Mouse (Mus musculus) mature B cell (primary cell): Measurements from ENCODE around the gene Gramd2.

Source experiments
- in situ Hi-C: fragments of 300-500 bp; cut with MboI; formaldehyde crosslinking; loops from 2 replicates; pipeline ENCODE4 v1.14.3; 2019

Gramd2 gene

DNA sequence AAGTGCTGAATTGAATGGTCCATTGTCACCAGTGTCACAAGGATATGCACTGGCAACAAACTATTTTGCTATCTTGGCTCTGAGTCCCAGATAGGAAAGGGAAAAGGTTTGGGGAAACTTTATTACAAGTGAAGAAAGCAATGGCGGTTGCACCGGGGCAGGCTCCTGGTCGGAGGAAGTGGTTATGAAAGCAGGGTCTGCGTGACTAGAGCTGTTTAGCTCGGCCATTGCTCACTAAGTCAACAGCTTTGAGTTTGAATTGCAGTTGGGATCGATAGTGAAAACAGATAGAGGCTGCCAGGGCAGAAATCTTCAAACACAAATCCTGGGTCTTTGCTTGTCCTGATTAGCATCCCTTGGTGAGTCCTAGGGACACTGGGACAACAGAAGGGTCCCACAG lies 12.0 kb upstream of the Gramd2 start:
- in situ Hi-C loops: no loop called here

DNA sequence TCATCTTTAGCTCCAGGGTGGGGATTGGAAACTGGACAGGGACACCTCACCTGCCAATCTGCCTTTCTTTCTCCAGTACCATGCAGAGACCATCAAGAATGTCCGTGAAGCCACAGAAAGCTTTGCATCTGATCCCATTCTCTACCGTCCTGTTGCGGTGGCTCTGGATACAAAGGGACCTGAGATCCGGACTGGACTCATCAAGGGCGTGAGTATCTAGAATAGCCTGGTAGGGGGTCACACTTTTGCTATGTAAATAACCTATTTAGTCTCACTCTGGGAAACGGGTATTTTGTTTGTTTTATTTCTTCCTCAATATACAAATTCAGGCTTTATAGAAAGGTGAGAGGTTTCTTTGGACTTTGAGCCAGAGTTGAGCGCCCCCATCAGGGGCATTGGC lies 11.5 kb upstream of the Gramd2 start:
- in situ Hi-C loops: no loop called here

DNA sequence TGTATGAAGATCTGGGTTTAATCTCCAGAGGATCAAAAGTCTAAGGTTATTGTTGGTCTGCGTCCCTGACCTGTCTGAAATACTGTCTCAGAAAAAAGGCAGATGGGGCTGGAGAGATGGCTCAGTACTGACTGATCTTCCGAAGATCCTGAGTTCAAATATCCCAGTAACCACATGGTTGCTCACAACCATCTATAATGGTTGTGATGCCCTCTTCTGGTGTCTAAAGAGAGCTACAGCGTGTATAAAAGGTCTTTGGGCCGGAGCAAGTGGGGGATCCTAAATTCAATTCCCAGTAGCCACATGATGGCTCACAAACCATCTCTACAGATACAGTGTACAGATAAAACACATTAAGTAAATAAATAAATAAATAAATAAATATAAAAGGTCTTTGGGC lies 10.8 kb upstream of the Gramd2 start:
- in situ Hi-C loops: no loop called here

DNA sequence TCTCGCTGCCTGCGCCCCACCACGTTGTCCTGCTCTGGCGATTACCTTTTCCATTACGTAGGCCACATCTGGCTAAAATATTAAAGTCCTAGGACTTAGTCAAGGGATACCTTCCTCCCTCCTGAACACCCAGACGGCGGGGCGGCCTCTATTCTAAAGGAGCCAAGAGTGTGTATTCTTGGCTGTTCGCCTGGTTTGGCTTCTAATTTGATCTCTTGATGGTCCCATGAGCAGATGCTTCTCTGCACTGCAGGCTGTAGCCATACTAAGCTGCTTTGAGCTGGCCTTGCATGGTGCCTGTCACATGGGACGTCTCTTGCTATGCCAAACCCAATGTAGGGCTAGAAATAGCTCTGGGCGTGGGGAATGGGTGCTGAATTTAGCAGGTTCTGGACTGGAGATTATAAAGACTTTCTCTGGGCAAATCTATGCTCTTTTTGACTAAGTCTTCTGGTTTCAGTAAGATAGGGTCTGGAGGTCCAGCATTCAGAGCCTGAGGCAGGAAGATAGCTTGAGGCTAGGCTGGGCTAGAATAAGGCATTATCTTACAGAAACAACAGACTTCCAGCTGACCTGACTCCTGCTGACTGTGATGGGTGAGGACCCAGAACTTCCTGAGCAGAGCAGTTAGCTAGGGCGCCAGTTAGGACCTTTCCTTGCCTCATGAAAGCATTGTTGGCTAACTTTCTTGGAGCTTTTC lies 7.6 kb upstream of the Gramd2 start:
- in situ Hi-C loops: no loop called here

DNA sequence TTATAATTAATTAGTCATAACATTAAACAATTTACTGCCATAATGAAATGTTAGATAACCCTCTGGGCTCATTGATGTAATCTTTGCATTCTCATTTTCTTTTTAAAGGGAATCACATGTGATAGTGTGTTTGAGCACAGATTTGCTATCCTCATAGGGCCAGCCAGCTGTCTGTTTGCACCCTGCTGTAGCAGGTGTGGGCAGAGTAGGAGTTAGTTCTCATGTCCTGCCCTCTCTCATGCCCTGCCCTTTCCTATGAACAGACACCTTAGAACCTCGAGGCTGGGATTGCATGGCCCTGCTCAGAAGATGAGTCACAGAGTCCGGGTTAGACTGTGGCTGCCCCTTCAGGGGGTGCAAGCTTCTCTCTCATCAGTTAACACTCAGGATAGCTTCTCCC lies 6.5 kb upstream of the Gramd2 start:
- in situ Hi-C loops: no loop called here

DNA sequence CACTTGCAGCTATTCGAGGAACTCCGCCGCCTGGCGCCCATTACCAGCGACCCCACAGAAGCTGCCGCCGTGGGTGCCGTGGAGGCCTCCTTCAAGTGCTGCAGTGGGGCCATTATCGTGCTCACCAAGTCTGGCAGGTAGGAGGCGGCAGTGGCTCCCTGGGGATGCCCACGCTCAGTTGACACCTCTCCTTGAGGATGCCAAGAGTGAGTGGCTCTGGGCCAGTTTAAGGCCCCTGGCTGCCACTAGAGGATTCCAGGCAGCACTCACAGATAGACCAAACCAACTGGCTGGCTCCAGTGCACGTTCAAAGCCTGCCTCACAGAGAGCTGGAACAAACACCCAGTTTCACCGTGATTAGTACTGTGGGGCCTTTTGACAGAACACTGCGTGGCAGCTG lies 4.3 kb upstream of the Gramd2 start:
- in situ Hi-C loops: no loop called here

DNA sequence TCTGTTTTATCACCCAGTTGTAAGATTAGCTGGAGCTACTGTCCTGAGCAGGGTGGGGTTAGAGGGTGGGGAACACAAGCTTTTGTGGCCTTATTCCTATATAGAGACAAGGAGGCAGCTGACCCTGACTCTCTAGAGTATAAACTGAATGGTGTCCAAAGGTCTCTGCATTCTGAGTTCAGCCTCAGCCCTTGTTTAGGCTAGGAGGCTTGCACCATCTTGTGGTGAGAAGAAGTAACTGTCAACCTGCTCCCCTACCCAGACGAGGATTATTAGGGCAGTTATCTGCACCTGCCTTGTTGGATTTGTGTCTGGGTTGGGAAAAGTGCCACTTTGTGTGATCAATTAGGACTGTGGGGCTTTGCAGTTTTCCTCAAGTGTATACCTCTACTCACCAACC lies 1.6 kb upstream of the Gramd2 start:
- in situ Hi-C loops: no loop called here

DNA sequence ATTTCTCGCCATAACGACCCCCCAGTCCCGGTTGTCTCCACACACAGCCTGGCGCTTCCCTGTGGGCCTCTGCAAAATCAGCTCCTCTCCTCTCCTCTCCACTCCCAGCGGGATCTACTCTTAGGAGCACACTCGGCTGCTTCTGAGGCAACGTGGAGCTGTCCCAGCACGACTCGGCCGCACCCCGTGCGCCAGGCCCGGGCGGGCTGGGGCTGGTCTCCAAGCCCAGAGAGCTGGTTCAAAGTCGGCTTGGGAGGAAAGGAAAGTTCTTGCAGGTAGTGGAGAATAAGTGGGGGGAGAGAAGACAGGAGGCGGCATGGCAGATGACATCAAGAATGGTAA lies 561 bp downstream of the Gramd2 start:
- in situ Hi-C loops: no loop called here

DNA sequence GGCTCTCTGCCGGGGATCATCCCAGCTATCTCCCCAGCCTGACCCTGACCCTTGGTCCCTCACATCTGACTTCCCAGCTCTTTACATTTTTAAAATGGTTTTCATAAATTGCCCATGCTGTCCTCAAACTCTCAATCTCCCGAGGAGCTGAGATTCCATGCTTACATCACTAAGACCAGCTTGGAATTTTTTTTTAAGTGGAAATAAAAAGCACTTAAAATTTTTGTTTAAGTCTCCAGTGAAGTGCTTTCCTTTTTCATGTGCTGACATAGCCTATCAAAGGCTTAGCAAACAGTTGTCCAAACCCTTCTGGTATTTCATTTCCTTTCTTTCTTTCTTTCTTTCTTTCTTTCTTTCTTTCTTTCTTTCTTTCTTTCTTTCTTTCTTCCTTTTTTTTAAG lies 4.1 kb downstream of the Gramd2 start:
- in situ Hi-C loops: no loop called here

DNA sequence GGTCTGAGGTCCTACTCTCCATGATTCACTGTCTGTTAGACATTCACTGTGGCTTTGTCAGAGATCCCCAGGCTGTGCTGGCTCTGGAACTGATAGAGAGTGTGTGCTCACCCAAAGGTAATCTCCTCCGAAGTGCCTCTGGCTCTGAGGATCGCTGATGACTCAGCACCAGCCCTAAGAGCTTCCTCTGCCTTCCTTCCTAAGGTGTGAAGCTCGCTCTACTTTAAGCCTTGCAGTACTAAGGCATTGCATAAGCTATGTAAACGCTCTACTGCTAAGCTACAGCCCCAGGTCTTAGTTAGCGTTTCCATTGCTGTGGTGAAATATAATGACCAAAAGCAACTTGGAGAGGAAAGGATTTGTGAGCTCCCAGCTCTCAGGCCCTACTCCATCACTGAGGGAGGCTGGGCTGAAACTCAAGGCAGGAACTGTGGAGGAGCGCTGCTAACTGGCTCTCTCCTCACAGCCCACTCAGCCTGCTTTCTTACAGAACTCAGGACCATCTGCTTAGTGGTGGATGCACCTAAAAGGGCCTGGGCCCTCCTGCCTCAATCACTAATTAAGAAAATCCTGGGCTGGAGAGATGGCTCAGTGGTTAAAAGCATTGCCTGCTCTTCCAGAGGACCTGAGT lies 7.6 kb downstream of the Gramd2 start:
- in situ Hi-C loops: no loop called here

DNA sequence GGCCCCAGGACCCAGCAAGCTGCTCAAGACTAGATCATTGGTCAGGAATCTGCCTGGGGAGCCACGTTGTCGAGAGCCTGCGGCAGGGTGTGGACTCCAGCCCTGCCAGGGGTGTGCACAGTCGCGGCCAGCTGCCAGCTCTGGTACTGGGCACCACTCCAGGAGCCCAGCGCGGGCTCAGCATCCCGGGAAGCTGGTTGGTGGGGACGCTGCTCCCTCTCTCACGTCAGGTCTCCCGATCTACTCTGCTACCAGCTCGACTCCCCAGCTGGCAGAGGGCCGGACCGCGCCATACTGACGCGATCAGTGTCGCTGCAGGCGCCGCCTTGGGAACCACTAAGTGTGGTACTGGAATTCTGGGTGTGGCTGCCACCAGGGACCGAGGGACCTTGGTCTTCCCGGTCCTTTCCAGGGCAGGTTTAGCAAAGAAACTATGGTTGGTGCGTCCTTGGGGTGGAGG lies 11.7 kb downstream of the Gramd2 start:
- in situ Hi-C loops: no loop called here

DNA sequence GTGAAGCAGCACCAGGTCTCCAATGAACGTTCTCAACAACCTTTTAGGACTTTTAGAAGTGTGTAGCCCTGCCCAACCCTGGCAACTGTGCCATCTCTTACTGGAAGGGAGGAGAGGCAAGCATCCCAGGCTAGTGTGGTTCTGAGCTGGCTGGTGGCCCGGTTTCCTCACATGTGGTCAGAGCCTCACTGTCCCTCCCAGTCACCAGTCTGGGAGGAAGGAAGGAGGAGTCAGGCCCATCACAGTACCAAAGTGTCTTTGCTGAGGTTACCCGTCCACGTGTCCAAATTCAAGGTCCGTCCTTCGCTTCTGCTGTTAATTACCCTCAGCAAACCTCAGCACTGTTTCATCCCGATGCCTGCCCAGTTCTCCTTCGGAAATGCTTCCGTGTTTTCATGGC lies 12.2 kb downstream of the Gramd2 start:
- in situ Hi-C loops: no loop called here

DNA sequence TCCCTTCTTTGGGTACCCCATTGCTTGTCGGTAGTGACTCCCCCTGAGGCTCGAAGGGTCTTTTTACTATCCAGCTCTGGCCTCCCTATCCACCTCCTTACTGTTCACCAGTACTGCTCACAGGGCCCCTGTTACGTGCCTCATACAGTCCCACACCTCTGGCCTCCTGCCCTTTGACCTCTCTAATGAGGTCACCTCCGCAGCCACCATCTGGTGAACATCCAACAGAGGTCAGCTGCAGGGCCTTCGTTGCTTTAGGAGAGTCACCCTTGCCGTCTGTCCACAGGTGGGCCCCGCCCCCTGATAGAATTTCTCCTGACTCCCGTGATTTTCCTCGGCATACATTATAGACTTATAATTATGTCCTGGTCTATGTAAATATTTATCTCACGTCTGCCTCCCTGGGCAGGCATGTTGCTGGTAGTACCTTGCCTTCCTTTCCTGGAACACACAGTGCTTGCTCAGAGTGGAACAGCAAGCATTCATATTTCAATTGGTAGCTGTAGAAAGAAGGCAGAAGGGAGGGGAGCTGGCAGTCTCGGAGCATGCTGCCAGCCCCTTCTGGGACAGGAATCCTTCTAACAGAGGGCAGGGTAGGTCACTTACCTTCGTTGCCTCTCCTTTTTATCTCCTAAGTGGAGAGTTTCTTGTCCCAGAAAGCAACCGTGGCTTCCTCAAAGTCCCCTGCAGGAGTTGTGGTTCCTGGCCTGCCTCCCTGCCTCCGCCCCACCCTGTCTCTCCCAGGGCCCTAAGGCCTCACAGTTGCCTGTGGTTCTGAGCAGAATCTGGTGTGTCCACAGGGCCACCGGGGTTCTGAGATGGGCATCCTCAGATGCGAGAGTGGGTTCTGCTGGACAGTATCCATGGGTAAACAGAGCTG lies 14.9 kb downstream of the Gramd2 start:
- in situ Hi-C loops: no loop called here

DNA sequence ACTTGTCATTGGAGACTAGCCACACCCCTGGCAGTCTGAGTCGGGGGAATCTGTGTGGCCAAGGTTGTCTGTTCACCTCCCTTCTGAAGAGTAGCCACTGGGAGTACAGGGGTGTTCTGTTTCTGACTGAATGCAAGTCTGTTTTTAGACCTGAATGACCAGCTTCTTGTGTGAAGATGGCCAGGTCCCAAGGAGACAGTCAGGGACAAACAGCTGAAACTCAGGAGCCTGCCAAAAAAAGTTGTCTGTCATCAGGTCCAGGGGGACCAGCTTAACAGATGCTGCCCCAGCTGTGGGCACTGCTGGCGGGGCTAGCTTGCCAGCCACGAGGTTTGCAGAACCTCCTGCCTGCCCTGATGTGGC lies 15.5 kb downstream of the Gramd2 start:
- in situ Hi-C loops: no loop called here

DNA sequence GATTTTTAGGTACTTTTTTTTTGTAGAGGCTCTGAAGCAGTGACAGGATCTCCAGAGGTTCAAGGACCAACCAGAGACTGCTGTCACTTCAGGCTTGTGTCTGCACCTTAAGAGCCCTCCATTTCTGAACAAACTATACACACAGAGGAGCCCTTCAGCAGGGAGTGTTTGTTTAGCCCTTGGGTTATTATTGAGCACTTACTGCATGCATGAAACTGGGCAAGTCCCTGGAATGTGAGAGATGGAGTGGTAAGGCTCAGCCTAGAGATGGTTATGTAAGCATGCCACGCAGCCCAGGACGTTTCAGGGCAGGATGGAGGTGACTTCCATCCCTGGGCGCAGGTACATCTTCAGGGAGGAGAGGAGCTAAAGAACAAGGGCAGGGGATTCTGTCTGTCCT lies 16.4 kb downstream of the Gramd2 start:
- in situ Hi-C loops: no loop called here

DNA sequence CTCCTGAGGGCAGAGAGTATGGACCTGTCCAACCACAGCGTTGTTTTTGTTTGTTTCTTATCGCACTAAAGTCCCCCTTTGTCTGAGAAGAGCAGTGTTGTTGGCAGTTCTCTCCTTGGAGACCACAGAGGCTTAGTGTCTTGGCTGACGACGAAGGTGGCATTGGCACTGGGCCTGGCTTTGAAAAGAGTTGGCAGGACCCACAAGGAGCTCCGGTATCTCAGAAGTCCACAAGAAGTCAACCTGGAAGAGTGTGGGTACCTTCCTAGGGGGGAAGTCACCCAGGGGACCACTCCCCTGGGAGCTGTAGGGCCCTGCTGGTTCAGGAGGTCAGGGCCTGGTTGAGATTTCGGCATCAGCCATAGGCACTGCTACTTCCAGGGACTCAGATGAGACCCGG lies 21.1 kb downstream of the Gramd2 start:
- in situ Hi-C loops: no loop called here

DNA sequence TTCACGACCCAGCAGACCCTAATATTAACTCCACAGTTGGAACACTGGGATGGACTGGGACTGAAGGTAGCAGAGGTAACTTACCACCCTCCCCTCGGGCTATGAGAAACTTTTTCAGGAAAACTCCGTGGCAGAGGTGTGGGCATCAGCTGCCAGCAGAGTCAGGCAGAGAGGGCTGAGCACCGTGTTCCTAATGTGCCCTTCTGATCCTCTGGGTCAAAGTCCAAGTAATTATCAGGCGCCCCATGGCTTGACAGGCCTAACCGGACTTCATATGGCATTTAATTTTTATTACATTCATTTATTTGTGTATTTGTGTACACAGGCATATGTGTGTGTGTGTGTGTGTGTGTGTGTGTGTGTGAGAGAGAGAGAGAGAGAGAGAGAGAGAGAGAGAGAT lies 23.2 kb downstream of the Gramd2 start:
- in situ Hi-C loops: no loop called here

DNA sequence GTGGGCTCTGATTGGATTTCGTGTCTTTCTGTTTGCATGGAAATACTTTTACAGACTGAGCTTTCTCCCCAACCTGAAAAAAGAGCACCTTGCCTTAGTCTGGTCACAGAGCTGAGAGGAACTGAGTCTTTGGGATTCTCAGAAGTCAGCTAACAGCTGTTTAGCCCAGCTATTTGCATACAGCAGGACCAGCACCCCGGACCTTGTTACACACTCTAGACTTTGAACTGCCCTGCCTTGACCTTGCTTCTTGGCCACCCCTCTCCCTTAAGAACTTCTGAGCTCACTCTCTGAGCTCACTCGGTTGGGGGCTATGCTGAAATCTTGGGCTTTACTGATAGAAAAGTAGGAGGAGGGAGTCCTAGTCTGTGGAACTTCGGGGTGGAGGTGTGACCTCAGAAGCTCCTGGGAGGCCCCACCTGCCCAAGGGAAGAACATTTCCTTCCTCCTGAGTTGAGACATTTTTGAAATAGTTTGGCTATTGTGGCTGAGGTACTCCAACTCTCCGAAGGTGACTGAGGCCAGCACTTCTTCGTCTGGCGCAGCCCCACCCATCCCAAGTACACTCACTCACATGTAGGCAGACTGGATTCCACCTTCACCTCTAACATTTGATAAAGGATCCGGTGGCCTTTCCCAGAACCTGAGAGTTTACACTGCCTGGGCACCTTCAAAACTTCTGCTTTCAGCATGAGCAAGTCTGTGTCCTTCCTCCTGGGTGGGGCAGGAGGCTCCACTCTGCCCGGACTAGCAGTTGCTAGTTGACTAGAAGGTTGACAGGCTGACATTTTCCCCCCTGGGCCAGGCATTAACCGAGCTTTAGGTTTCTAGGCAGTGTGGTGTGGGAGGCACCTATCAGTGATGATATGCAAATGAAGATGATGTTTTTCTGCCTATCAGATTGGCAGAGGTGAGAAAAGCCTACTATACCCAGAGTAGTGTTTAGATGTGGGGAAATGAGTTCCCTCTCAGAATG lies 27.2 kb downstream of the Gramd2 start:
- in situ Hi-C loops: no loop called here

DNA sequence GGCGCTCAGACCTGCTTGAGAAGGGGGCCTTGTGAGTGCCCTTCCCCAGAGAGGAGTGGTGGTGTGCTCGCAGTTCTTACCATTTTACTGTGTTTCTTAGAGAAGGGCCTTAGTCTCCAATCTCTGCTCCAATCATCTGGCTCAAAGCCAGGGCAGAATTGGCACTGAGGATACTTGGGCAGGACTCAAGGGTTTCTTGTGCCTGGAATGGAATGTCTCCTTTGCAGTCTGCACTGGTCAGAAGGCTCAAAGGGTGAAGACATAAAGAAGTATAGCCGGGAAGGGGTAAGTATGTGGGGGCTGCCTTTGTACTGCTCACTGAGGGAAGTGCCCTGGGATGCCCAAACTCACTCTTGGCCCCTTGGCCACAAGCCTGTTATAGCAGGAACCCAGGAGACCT lies 29.3 kb downstream of the Gramd2 start:
- in situ Hi-C loops: no loop called here

DNA sequence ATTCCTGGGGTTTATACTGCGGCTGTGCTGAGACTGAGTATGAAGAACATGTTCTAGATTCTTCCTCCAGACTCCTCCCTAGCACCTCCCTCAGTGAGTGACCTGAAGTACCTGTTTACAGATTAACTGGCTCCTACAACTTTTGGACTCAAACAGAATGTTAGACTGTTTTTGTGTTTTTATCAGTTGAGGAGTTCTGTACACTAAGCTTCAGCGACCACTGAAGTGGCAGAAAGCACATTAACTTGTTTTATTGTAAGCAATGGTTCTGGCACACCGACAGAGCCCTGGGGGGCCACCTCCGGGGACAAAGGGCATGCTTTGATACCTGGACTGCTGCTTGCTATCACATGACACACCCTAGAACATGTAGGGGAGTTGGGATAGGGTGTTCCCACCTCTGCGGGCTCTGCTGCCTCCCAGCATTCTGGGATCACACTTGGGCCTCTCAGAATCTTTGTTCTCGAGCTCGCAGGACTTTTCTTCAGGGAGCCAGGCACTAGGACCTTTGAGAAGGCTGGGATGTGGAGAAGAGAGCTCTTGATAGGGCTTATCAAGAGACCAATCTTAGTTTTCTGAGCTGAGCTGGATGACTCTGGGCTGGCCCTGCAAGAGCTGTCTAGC lies 36.4 kb downstream of the Gramd2 start:
- in situ Hi-C loops: loop anchor here (10.0 kb wide), 1 partner anchor 268 kb away; no protein-coding TSS in a partner anchor

DNA sequence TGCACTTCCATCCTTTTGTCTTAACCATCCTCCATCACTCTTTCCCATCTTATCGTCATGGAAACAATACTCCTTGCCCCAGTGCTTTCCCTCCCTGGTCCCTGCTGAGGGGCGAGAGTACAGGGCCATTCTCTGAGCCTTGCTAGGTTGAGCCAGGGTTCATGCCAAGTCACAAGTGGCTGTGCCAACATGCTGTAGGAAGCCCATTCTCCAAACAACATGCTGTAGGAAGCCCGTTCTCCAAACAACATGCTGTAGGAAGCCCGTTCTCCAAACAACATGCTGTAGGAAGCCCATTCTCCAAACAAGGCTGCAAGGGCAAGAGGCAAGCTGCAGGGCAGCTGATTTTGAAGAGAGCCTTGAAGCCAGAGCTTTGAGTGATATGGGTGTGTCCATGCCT lies 38.3 kb downstream of the Gramd2 start:
- in situ Hi-C loops: loop anchor here (10.0 kb wide), 1 partner anchor 267 kb away; no protein-coding TSS in a partner anchor
